Mouse (Mus musculus) testis, postnatal 14 days (tissue): ENCODE data around the gene Upf1.

Experiments
- DNase-seq: peaks from one replicate; pipeline ENCODE4 v3.0.0; 2021; ENCODE audit warnings: low spot score

The Upf1 gene

GRCm38 (mm10) chr8:70359411-70359810 is 6.3 kb upstream of the Upf1 start:
- no peak for DNase-seq

- DNase-seq: no peak
These were observed 3.0 kb upstream of the Upf1 start for GRCm38 (mm10) chr8:70356111-70356510.

GRCm38 (mm10) chr8:70354004-70354403 is 926 bp upstream of the Upf1 start:
- no peak for DNase-seq

GRCm38 (mm10) chr8:70352657-70353151 is 374 bp downstream of the Upf1 start:
- peak; percentile 78 for DNase-seq

GRCm38 (mm10) chr8:70352000-70352384 is 1.1 kb downstream of the Upf1 start:
- DNase-seq: no peak

- no peak for DNase-seq
These were observed 1.8 kb downstream of the Upf1 start for GRCm38 (mm10) chr8:70351035-70351999.

GRCm38 (mm10) chr8:70347860-70348420 is 5.1 kb downstream of the Upf1 start:
- DNase-seq: no peak

GRCm38 (mm10) chr8:70347443-70347842 is 5.6 kb downstream of the Upf1 start:
- DNase-seq: no peak

- no peak for DNase-seq
These were observed 8.8 kb downstream of the Upf1 start for GRCm38 (mm10) chr8:70344279-70344678.

GRCm38 (mm10) chr8:70343696-70344095 is 9.4 kb downstream of the Upf1 start:
- DNase-seq: no peak

GRCm38 (mm10) chr8:70343076-70343475 is 10.0 kb downstream of the Upf1 start:
- no peak for DNase-seq

GRCm38 (mm10) chr8:70342007-70342406 is 11.1 kb downstream of the Upf1 start:
- no peak for DNase-seq

GRCm38 (mm10) chr8:70340659-70341058 is 12.4 kb downstream of the Upf1 start:
- no peak for DNase-seq

GRCm38 (mm10) chr8:70338931-70339330 is 14.1 kb downstream of the Upf1 start:
- no peak for DNase-seq

GRCm38 (mm10) chr8:70332878-70333202 is 20.2 kb downstream of the Upf1 start:
- DNase-seq: no peak

- peak; percentile 58 for DNase-seq
These were observed 20.8 kb downstream of the Upf1 start for GRCm38 (mm10) chr8:70332070-70332877.

- DNase-seq: no peak
These were observed 21.6 kb downstream of the Upf1 start for GRCm38 (mm10) chr8:70331526-70331925.

GRCm38 (mm10) chr8:70330741-70331364 is 22.2 kb downstream of the Upf1 start:
- DNase-seq: peak; percentile 55

- DNase-seq: no peak
These were observed 23.0 kb downstream of the Upf1 start for GRCm38 (mm10) chr8:70329835-70330740.

GRCm38 (mm10) chr8:70329124-70329834 is 23.8 kb downstream of the Upf1 start, which contains the start of gene Gdf1:
Gene Gdf1 (plus strand): TSS chr8:70329817.
- peak; percentile 45 for DNase-seq
